Mouse (Mus musculus): ENCODE results near the gene Mttp. TPM values are rescaled to one million over a fixed set of nuclear protein-coding genes. Genes with fewer than 3 reads are reported as not detected.
A peak's percentile ranks its signal among the peaks of the same experiment; 100 is the strongest.

Gene Mttp
- polyA plus RNA-seq, 1 experiment from 2014 or later, result 7.9 TPM

DNA sequence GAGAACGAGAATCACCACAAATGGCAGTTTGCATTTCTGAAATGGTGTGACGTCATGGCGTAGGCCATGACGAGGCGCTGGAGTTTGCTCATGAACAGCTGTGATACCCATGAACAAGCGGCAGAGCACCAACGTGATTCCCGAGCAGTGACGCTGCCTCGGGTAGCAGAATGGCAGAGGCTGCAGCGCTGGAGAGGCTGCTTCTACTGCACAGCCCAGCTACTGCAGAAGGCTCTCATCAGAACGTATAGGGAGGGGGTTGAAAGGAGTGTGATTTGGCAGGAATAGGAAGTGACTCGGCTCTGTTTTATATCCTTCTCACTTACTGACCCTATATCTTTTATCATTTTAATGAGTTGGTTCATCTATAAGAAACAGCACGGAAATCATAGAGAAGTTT, 25.9 kb downstream of the Mttp start:
- H3K27me3 ChIP-seq, result no peaks in the 10 kb centered on the region
- DNase-seq (ENCODE audit: low read depth, low spot score) (no peak), ATAC-seq (no peak)
- CTCF ChIA-PET, result interaction anchor here (0.6 to 1.9 kb wide), 4 partner anchors 10 to 128 kb away, joined by 3 to 9 read pairs (median 3); no protein-coding TSS in a partner anchor
- POLR2A ChIA-PET, result interaction anchor here (1.0 kb wide), 2 partner anchors 13 to 128 kb away, joined by 3 to 4 read pairs; no protein-coding TSS in a partner anchor
- in situ Hi-C loops (cut with MboI; ENCODE audit: low pct_unique_long_range_greater_than_20kb), result no loop called here
- no peak for TF ChIP-seq CTCF (IDR thresholded peaks at IDR 0.05)

DNA sequence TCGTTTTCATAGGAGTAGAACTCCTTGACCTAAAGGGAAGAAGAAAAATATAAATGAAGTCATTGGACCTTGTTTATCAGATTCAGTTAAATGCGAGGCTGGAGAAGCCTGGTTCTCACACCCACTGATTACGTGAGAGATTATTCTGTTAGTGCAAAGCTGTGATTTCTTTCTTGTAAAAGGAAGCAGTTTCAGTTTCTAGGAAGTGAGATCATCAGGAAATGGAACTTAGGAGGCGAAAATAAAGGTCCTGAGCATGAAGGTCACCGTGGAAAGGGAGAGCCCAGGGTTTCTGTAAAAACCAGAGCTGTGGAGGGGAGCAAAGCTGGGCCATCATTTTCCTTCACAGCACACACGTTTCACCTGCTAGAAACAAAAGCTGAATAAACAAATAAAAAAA, 26.4 kb downstream of the Mttp start:
- no peak for TF ChIP-seq CTCF (IDR thresholded peaks at IDR 0.05)
- no peaks in the 10 kb centered on the region for H3K27me3 ChIP-seq
- ChIA-PET POLR2A (interaction anchor here (0.5 to 1.0 kb wide), 2 partner anchors 13 to 217 kb away, joined by 3 to 4 read pairs; no protein-coding TSS in a partner anchor), CTCF (interaction anchor here (1.1 to 1.9 kb wide), 3 partner anchors 12 to 127 kb away, joined by 3 to 9 read pairs (median 3); no protein-coding TSS in a partner anchor)
- in situ Hi-C loops (cut with MboI; ENCODE audit: low pct_unique_long_range_greater_than_20kb), result no loop called here
- ATAC-seq (no peak), DNase-seq (ENCODE audit: low read depth, low spot score) (no peak)

DNA sequence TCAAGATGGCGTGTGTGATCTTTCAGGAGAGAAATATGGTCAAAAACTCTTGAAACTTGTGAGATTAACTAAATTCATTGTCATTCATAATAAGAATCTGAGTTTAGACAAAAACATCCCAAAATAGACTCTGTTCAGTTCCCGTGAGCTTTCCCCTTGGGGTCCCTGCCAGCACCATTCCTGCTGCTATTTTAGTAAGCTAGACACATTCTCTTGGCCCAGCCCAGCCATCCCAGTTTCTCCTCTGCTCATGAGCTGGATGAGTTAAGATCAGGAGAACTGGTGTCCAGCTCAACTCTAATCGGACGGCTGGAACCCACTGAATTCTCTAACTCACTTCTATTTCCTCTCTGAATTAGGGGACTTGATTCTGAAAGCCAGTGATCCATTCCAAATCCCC, 27.9 kb downstream of the Mttp start:
- no peak for DNase-seq (ENCODE audit: low read depth, low spot score)
- POLR2A ChIA-PET, result no interaction called here
- ATAC-seq, result no peak
- CTCF ChIA-PET, result interaction anchor here (1.0 to 1.9 kb wide), 2 partner anchors 28 to 126 kb away, joined by 3 to 9 read pairs; partner anchors contain the start of gene Mttp
- no peak for TF ChIP-seq CTCF (IDR thresholded peaks at IDR 0.05)
- H3K27me3 ChIP-seq, result no peaks in the 10 kb centered on the region
- in situ Hi-C loops (cut with MboI; ENCODE audit: low pct_unique_long_range_greater_than_20kb), result no loop called here

DNA sequence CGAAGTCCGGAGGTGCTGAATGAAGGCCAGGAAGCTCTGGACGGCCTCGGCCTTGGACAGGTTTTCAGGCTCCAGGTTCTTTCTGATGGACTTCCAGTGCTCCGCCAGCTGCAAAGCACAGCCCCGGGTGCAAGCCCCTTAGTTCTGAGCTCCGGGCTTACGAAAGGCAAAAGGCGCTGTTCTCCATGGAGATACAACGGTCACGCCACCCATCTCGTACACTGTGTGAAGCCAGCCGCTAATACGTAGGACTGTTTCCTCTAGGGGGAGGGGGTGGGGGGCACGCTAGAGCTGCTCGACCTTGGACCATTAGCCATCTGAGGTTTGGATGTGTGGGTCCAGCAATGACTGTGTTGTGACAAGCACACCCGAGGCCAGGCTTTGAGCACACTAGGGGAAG, 30.7 kb downstream of the Mttp start:
- ATAC-seq, result no peak
- TF ChIP-seq CTCF (IDR thresholded peaks at IDR 0.05), result no peak
- H3K27me3 ChIP-seq, result no peaks in the 10 kb centered on the region
- no peak for DNase-seq (ENCODE audit: low read depth, low spot score)
- in situ Hi-C loops (cut with MboI; ENCODE audit: low pct_unique_long_range_greater_than_20kb), result no loop called here
- CTCF ChIA-PET, result interaction anchor here (0.8 to 1.4 kb wide), 2 partner anchors 13 to 29 kb away, joined by 3 to 4 read pairs; partner anchors contain the start of gene Trmt10a
- POLR2A ChIA-PET, result no interaction called here

DNA sequence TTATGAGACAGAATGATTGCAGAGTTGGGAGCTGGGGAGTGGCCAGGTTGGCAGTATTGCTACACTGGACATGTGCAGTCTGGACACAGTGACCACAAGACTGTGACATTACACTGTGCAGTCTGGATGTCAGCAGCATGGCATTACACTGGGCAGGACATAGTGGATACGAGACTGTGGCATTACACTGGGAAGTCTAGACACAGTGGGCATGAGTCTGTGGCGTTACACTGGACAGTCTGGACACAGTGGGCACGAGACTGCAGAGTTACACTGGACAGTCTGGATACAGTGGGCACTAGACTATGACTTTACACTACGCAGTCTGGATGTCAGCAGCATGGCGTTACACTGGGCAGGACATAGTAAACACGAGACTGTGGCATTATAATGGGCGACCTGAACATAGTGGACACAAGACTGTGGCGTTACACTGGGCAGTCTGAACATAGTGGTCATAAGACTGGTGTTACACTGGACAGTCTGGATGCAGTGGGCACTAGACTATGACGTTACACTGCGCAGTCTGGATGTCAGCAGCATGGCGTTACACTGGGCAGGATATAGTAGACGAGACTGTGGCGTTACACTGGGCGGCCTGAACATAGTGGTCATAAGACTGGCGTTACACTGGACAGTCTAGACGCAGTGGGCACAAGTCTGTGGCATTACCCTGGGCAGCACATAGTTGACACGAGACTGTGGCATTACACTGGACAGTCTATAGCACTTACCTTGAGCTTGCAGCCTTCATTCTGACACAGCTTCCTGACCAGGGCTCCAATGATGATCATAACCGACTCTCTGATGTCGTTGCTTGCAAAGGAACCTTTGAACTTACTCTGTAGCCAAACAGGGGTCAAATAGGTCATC, 33.6 kb downstream of the Mttp start:
- in situ Hi-C loops (cut with MboI; ENCODE audit: low pct_unique_long_range_greater_than_20kb), result no loop called here
- H3K27me3 ChIP-seq, result no peaks in the 10 kb centered on the region
- no peak for TF ChIP-seq CTCF (IDR thresholded peaks at IDR 0.05)
- CTCF ChIA-PET, result no interaction called here
- no peak for DNase-seq (ENCODE audit: low read depth, low spot score)
- POLR2A ChIA-PET, result no interaction called here
- no peak for ATAC-seq

DNA sequence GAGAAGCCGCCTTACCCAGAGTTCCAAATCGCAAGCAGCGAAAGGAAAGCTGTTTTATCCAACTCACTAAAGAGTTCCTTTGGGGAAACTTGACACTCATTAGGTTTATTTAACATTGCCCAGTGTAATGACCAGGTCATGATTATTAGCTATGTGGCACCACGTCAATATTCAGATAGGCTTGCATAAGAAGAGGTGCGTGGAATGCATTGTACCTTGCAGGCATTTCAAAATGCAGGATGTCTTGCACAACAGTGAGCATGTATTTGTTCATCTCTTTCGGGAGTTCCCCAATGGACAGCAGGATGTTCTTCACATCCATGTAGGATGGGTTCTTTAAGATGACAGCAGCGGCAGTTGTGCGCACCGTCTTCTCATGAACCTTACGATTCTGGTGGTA, 37.9 kb downstream of the Mttp start:
- POLR2A ChIA-PET, result no interaction called here

DNA sequence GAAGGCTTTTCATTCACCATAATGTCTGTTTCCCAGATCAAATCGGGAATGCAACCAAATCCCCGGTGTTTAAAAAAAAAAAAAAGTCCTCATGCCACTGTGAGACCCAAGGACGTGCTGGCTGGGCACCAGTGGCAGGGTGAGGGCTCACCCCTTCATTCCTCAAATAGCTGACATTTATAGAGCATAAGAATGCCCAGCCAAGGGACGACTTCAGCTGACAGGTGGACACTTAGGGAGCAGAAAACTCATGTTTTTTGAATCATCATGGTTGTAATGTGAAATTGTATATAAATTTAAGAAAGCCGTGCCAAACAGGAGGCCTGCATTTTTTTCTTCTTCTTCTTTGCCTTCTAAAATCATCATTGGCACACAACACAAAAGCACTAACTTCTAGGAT, 39.7 kb downstream of the Mttp start:
- ChIA-PET POLR2A (interaction anchor here (0.7 to 1.2 kb wide), 2 partner anchors 14 to 76 kb away, joined by 4 to 5 read pairs; no protein-coding TSS in a partner anchor), CTCF (interaction anchor here (1.4 to 2.0 kb wide), 3 partner anchors 12 to 39 kb away, joined by 6 to 7 read pairs (median 6); partner anchors contain the start of genes Mttp and Trmt10a)
- in situ Hi-C loops (cut with MboI; ENCODE audit: low pct_unique_long_range_greater_than_20kb), result no loop called here
- ATAC-seq (peak; percentile 61), DNase-seq (ENCODE audit: low read depth, low spot score) (no peak)
- no peak for TF ChIP-seq CTCF (IDR thresholded peaks at IDR 0.05)
- no peaks in the 10 kb centered on the region for H3K27me3 ChIP-seq

More for the DNA sequence above, 37.9 kb downstream of the Mttp start:
- DNase-seq (ENCODE audit: low read depth, low spot score) (no peak), ATAC-seq (no peak)
- CTCF ChIA-PET, result no interaction called here
- H3K27me3 ChIP-seq, result no peaks in the 10 kb centered on the region
- in situ Hi-C loops (cut with MboI; ENCODE audit: low pct_unique_long_range_greater_than_20kb), result no loop called here
- TF ChIP-seq CTCF (IDR thresholded peaks at IDR 0.05), result no peak

DNA sequence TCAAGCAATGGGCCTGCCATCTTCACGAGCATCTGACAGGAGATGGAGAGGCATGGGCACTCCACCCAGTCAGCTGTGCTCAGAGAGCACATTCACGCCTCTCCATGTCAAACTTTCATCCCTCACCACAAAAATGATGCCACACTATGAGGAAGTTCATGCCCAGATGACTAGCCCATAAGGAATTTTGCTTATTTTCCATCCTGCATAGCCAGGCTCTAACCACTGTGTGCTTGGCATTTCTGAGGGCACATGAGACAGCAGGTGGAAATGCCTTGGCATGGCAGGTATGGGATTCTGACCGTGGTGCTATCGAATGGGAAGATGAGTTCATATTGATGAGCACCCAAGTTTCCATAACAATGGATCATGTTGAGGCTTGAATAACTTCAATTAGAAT, 41.1 kb downstream of the Mttp start:
- ATAC-seq, result peak; percentile 68

DNA sequence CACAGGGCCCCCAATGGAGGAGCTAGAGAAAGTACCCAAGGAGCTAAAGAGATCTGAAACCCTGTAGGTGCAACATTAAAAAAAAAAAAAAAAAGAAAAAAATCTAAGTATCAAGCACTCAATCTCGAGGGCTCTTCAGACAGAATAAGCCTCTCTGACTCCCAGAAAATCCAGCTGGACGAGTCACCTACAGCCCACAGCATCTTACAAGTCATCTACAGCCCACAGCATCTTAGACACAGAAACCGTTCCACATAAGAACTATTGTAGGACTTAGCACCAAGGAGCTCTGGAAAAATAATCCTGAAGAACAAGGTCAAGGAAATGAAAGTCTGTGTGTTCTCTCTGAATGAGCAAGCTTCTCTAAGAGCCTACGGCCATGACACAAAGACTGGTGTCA, 42.8 kb downstream of the Mttp start:
- in situ Hi-C loops (cut with MboI; ENCODE audit: low pct_unique_long_range_greater_than_20kb), result no loop called here
- ChIA-PET POLR2A (no interaction called here), CTCF (interaction anchor here (0.7 to 1.4 kb wide), 3 partner anchors 14 to 91 kb away, joined by 3 read pairs; no protein-coding TSS in a partner anchor)
- H3K27me3 ChIP-seq, result no peaks in the 10 kb centered on the region
- no peak for DNase-seq (ENCODE audit: low read depth, low spot score)
- TF ChIP-seq CTCF (IDR thresholded peaks at IDR 0.05), result no peak
- no peak for ATAC-seq

More for the DNA sequence above, 41.1 kb downstream of the Mttp start:
- POLR2A ChIA-PET, result no interaction called here
- no peak for DNase-seq (ENCODE audit: low read depth, low spot score)
- H3K27me3 ChIP-seq, result no peaks in the 10 kb centered on the region
- no peak for TF ChIP-seq CTCF (IDR thresholded peaks at IDR 0.05)
- in situ Hi-C loops (cut with MboI; ENCODE audit: low pct_unique_long_range_greater_than_20kb), result no loop called here
- CTCF ChIA-PET, result interaction anchor here (1.4 kb wide), 1 partner anchor 41 kb away, joined by 6 read pairs; the partner anchor contains the start of gene Mttp

DNA sequence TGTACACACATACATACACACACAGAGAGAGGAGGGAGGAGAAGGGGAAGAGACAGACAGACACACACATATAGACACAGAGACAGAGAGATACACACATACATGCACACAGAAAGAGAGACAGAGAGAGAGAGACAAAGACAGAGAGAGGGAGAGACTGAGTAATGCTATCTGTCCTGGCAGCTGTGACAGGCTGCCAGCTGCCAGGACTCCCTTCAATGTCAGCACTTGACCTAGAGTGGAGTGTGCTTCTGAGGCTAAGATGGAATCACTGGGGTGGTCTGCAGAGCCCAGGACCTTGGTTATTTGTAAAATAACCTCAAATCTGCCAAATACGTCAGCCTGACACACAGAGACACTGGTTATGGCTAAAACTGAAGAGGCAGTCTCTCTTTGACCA, 47.0 kb downstream of the Mttp start:
- in situ Hi-C loops (cut with MboI; ENCODE audit: low pct_unique_long_range_greater_than_20kb), result no loop called here
- no peak for ATAC-seq

More for the DNA sequence above, 47.0 kb downstream of the Mttp start:
- CTCF ChIA-PET, result interaction anchor here (1.0 to 1.6 kb wide), 3 partner anchors 44 to 106 kb away, joined by 3 to 5 read pairs (median 4); no protein-coding TSS in a partner anchor
- no peaks in the 10 kb centered on the region for H3K27me3 ChIP-seq
- TF ChIP-seq CTCF (IDR thresholded peaks at IDR 0.05), result no peak
- DNase-seq (ENCODE audit: low read depth, low spot score), result no peak
- POLR2A ChIA-PET, result no interaction called here

All from Patski (cell line).